Mouse (Mus musculus) neural tube, embryonic 11.5 days (tissue): ENCODE measurements around the gene Plet1. TPM values are rescaled to one million over a fixed set of nuclear protein-coding genes. Genes with fewer than 3 reads are reported as not detected.

Experiments
- ATAC-seq: fragments of 200-750 bp; cut with Nextera tagmentation; 2 replicates; pipeline ENCODE4 v1.8.0; 2017; ENCODE audit warnings: moderate number of reproducible peaks, mild to moderate bottlenecking, moderate TSS enrichment, moderate library complexity; ENCODE audit not compliant: insufficient read depth, low FRiP score, low TSS enrichment
- DNase-seq: peaks from one replicate; pipeline ENCODE4 v3.0.0-alpha.2; 2015; ENCODE audit warnings: low spot score
- H3K27ac ChIP-seq: fragments of 300-500 bp; sonication (generic); 2 replicates; pipeline ENCODE4 v1.5.1; 2014; ENCODE audit warnings: low read depth, mild to moderate bottlenecking, low read length
- H3K27me3 ChIP-seq: fragments of 300-500 bp; sonication (generic); 2 replicates; pipeline ENCODE4 v1.6.1; 2014; ENCODE audit warnings: mild to moderate bottlenecking, low read length, mixed read lengths; ENCODE audit not compliant: control insufficient read depth, insufficient read depth
- H3K36me3 ChIP-seq: fragments of 300-500 bp; sonication (generic); 2 replicates; pipeline ENCODE4 v1.6.1; 2014; ENCODE audit warnings: mild to moderate bottlenecking, low read length, moderate library complexity, mixed read lengths; ENCODE audit not compliant: control insufficient read depth, insufficient read depth
- H3K4me1 ChIP-seq: fragments of 300-500 bp; sonication (generic); 2 replicates; pipeline ENCODE4 v1.6.1; 2014; ENCODE audit warnings: low read length, mixed read lengths; ENCODE audit not compliant: control insufficient read depth, insufficient read depth
- H3K4me2 ChIP-seq: fragments of 300-500 bp; sonication (generic); 2 replicates; pipeline ENCODE4 v1.6.1; 2014; ENCODE audit warnings: low read depth, mild to moderate bottlenecking, moderate library complexity
- H3K4me3 ChIP-seq: fragments of 300-500 bp; sonication (generic); 2 replicates; pipeline ENCODE4 v1.5.1; 2014; ENCODE audit warnings: low read depth, low read length
- H3K9ac ChIP-seq: fragments of 300-500 bp; sonication (generic); 2 replicates; pipeline ENCODE4 v1.6.1; 2014; ENCODE audit warnings: mild to moderate bottlenecking, low read length
- H3K9me3 ChIP-seq: fragments of 300-500 bp; sonication (generic); 2 replicates; pipeline ENCODE4 v1.6.1; 2016; ENCODE audit warnings: low read length; ENCODE audit not compliant: control insufficient read depth
- WGBS: fragments of 180-500 bp; shearing (Covaris S2); extraction: QIAGEN DNeasy Blood & Tissue Kit; methylation state at CpG from one replicate; pipeline ENCODE4 v1.1.7; 2014; 5-methylcytosine and 5-hydroxymethylcytosine counted together
- polyA plus RNA-seq: library from polyadenylated mRNA; unstranded; fragments of >200 nt; fragmentation: Nextera tagmentation; extraction: Ambion mirVana; gene quantifications from 2 replicates; pipeline ENCODE4 v1.2.1, GENCODE M21; 2014

Plet1 gene
- polyA plus RNA-seq, 1 experiment from 2014 or later: 0.49 TPM

GRCm38 (mm10) chr9:50533791-50534190 is 39.5 kb downstream of the Plet1 start:
- DNase-seq (no peak), ATAC-seq (no peak)
- Histone ChIP-seq H3K36me3 (no peaks in the 10 kb centered on the region), H3K4me1 (no peaks in the 10 kb centered on the region), H3K9ac (no peak overlapping the region), H3K27me3 (no peaks in the 10 kb centered on the region), H3K9me3 (no peaks in the 10 kb centered on the region), H3K27ac (no peak overlapping the region), H3K4me2 (no peak overlapping the region), H3K4me3 (no peak overlapping the region)
- WGBS: 87% methylated on average over 3 of the region's 3 CpGs

GRCm38 (mm10) chr9:50535930-50536329 is 41.6 kb downstream of the Plet1 start:
- no peak for ATAC-seq
- no peak overlapping the region for H3K4me3 ChIP-seq

GRCm38 (mm10) chr9:50536603-50537135 is 42.3 kb downstream of the Plet1 start:
- H3K9ac ChIP-seq: no peak overlapping the region
- DNase-seq (no peak), ATAC-seq (no peak)
- H3K27me3 ChIP-seq: no peaks in the 10 kb centered on the region
- no peak overlapping the region for H3K27ac ChIP-seq
- H3K4me1 ChIP-seq: no peaks in the 10 kb centered on the region
- H3K4me2 ChIP-seq: no peak overlapping the region
- H3K4me3 ChIP-seq: no peak overlapping the region
- H3K9me3 ChIP-seq: no peaks in the 10 kb centered on the region
- 77% methylated on average over 7 of the region's 7 CpGs for WGBS
- no peaks in the 10 kb centered on the region for H3K36me3 ChIP-seq

More at GRCm38 (mm10) chr9:50535930-50536329, 41.6 kb downstream of the Plet1 start:
- Histone ChIP-seq H3K27ac (no peak overlapping the region), H3K4me2 (no peak overlapping the region), H3K9ac (no peak overlapping the region), H3K4me1 (no peaks in the 10 kb centered on the region), H3K27me3 (no peaks in the 10 kb centered on the region), H3K9me3 (no peaks in the 10 kb centered on the region), H3K36me3 (no peaks in the 10 kb centered on the region)
- 88% methylated on average over 5 of the region's 5 CpGs for WGBS
- DNase-seq: no peak

DNA sequence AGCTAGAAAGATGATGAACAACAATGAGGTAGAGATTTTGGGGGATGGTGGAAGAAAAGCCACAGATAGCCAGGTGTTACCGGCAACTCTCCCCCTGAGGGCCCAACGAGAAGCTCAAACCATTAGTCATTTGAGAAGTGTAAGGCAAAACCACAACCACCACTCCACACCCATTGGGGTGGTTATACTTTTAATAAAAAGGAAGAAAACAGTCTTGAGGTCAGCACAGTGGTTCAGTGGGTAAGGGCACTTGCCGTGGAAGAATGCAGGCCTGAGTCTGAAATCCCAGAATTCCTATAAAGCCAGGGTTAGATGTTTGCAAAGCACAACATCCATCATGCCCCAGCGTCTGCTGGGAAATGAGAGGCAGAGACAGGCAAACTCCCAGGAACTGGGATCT is 43.0 kb downstream of the Plet1 start:
- 71% methylated on average over 4 of the region's 4 CpGs for WGBS
- no peak overlapping the region for H3K9ac ChIP-seq

GRCm38 (mm10) chr9:50540170-50540569 is 45.8 kb downstream of the Plet1 start:
- H3K9me3 ChIP-seq: no peaks in the 10 kb centered on the region
- no peak overlapping the region for H3K4me2 ChIP-seq
- H3K27ac ChIP-seq: no peak overlapping the region
- H3K27me3 ChIP-seq: no peaks in the 10 kb centered on the region
- no peaks in the 10 kb centered on the region for H3K4me1 ChIP-seq
- no peak overlapping the region for H3K9ac ChIP-seq
- DNase-seq (no peak), ATAC-seq (no peak)
- H3K36me3 ChIP-seq: no peaks in the 10 kb centered on the region
- 81% methylated on average over 7 of the region's 7 CpGs for WGBS
- H3K4me3 ChIP-seq: no peak overlapping the region

More for the DNA sequence above, 43.0 kb downstream of the Plet1 start:
- Histone ChIP-seq H3K36me3 (no peaks in the 10 kb centered on the region), H3K4me2 (no peak overlapping the region), H3K27ac (no peak overlapping the region), H3K4me3 (no peak overlapping the region), H3K9me3 (no peaks in the 10 kb centered on the region), H3K27me3 (no peaks in the 10 kb centered on the region), H3K4me1 (no peaks in the 10 kb centered on the region)
- no peak for ATAC-seq
- no peak for DNase-seq

DNA sequence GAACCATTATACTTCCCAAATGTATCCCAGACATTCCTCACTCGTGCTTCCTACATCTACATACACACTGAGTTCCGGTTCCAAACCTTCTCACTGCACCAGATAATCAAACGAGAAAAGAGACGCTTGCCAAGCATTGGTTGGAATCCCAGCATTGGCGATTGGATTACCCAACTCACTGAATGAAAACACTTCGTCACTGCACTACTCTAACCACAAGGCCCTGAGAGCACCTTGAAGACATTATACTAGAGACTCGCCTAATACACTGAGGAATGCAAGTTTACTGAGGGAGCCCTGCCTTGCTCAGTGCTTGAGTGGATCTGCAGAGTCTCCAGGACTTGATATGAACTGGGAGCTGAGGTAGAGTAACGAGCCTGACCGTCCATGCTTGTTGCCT is 48.1 kb downstream of the Plet1 start:
- no peak for ATAC-seq
- whole genome bisulfite sequencing: 83% methylated on average over 9 of the region's 9 CpGs

GRCm38 (mm10) chr9:50547859-50548478 is 53.6 kb downstream of the Plet1 start:
- no peak overlapping the region for H3K4me2 ChIP-seq
- no peaks in the 10 kb centered on the region for H3K9me3 ChIP-seq
- 49% methylated on average over 5 of the region's 5 CpGs for WGBS
- ATAC-seq (no peak), DNase-seq (no peak)
- no peak overlapping the region for H3K27ac ChIP-seq
- no peak overlapping the region for H3K9ac ChIP-seq
- H3K4me3 ChIP-seq: no peak overlapping the region
- H3K4me1 ChIP-seq: no peaks in the 10 kb centered on the region
- no peaks in the 10 kb centered on the region for H3K27me3 ChIP-seq
- H3K36me3 ChIP-seq: no peaks in the 10 kb centered on the region

More for the DNA sequence above, 48.1 kb downstream of the Plet1 start:
- no peak overlapping the region for H3K4me2 ChIP-seq
- no peak for DNase-seq
- no peak overlapping the region for H3K9ac ChIP-seq
- H3K27ac ChIP-seq: no peak overlapping the region
- H3K27me3 ChIP-seq: no peaks in the 10 kb centered on the region
- H3K9me3 ChIP-seq: no peaks in the 10 kb centered on the region
- no peaks in the 10 kb centered on the region for H3K36me3 ChIP-seq
- H3K4me3 ChIP-seq: no peak overlapping the region
- no peaks in the 10 kb centered on the region for H3K4me1 ChIP-seq

DNA sequence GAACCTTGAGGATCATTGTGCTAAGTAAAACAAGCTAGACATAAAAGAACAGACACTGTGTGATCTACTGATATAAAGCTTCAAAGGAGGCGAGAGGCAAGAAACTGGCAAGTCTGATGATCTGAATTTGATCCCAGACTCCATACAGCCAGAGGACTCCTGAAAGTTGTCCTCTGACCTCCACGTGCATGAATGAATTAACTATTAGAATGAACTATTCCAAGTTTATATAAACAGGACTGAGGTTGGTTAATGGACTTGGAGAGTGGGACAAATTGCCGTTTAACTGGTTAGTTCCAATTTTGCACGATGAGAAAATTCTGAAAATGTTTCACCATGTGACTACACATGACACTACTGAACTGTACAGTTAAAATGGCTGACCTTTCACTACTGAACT is 54.6 kb downstream of the Plet1 start:
- ATAC-seq (no peak), DNase-seq (no peak)
- H3K9ac ChIP-seq: no peak overlapping the region
- no peaks in the 10 kb centered on the region for H3K9me3 ChIP-seq
- no peaks in the 10 kb centered on the region for H3K36me3 ChIP-seq
- no peak overlapping the region for H3K27ac ChIP-seq
- 87% methylated on average over 4 of the region's 4 CpGs for WGBS
- H3K4me2 ChIP-seq: no peak overlapping the region
- H3K27me3 ChIP-seq: no peaks in the 10 kb centered on the region
- no peak overlapping the region for H3K4me3 ChIP-seq
- H3K4me1 ChIP-seq: no peaks in the 10 kb centered on the region

DNA sequence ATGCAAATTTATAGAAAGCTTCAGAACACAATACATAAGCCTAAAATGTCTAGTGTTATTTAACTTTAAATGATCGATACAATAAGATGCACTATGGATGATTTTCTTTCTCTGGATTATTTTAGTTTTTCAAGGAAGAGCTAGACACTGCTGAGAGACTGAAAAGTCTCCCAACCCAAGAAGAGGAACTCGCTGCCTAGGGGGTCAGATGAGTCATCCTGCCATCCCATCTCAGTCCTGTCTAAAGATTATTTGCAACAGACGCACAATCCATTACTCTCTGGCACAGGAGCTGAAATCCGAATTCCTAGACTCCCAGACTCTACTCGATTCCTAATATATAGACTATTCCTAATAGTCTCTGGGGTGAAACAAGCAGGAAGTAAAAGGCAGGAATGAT is 57.9 kb downstream of the Plet1 start:
- Histone ChIP-seq H3K27ac (no peak overlapping the region), H3K4me2 (no peak overlapping the region), H3K27me3 (no peaks in the 10 kb centered on the region), H3K4me1 (no peaks in the 10 kb centered on the region; the same call in 1 of the 2 replicates), H3K4me3 (no peak overlapping the region), H3K9me3 (no peaks in the 10 kb centered on the region), H3K36me3 (no peaks in the 10 kb centered on the region), H3K9ac (no peak overlapping the region)
- DNase-seq: no peak
- ATAC-seq: no peak
- WGBS: 83% methylated on average over 5 of the region's 5 CpGs
